Mouse (Mus musculus): ENCODE measurements around the gene Mospd3.
A peak's percentile ranks its signal among the peaks of the same experiment; 100 is the strongest.

The Mospd3 gene

DNA sequence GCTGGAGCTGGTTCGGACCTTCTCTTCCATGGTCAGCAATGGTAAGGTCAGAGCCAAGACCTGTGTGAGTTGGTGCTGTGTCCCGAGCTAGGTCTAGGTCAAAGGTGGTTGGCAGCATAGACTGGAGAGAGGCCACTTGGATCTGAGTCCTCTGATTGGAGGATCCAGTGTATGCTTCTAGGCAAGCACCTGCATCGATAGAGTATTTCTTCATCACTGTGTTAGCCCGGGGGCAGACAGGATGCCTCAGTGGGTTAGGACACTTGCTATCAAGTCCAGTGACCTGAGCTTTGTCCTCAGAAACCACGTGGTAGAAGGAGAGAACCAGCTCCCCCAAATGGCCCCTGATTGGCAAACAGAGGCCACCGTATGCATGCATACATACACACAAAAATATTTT is 20.6 kb downstream of the Mospd3 start:
- DNase-seq (ENCODE audit: extremely low read depth, low read depth): no peak

- no peak for DNase-seq (ENCODE audit: extremely low read depth, low read depth)
These were observed 26.4 kb downstream of the Mospd3 start for GRCm38 (mm10) chr5:137574470-137574901.

- peak; percentile 88 for DNase-seq (ENCODE audit: extremely low read depth, low read depth)
These were observed 29.9 kb downstream of the Mospd3 start for GRCm38 (mm10) chr5:137570691-137571586.

DNA sequence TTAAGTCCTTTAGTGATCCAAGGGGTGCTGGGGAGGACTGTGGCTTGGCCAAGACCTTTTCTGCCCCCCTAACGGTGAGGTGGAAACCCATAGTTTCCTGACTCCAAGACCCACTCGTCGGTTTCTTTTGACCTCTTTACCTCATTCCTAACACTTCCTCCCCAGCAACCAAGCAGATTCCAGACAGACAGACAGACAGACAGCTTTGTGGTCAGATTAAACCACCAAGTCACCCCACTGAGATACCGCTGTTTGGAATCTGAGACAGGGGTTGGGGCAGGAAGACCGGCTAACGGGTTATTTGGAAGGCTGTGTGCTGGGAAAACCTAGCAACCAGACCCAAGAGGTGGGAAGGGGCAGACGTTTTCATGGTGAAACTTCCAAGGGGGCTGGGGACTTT is 30.7 kb downstream of the Mospd3 start:
- DNase-seq (ENCODE audit: extremely low read depth, low read depth): peak; percentile 57

DNA sequence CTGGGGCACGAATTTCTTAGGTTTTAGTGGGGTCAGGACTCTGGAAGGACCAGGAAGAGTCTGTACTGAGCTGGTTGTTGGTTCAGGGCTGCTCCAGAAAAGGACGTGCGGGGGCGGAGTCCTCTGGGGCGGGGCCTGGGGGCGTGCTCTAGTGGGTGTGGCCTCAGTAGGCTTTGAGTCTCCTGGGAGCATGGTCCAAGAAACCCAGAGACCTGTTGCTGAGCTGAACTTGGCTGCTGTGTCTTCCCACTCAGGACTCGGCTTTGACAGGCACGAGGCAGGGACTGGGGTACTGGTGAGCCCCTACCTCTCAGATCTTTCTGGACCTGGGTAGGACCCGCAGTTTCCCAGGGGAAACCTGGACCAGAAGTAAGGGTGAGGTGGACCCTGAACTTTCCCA is 31.2 kb downstream of the Mospd3 start, which contains the start of gene Tfr2:
Tfr2 (plus strand) TSS at position 176 of the 400 bp plus-strand sequence.
- peak; percentile 59 for DNase-seq (ENCODE audit: extremely low read depth, low read depth)

DNA sequence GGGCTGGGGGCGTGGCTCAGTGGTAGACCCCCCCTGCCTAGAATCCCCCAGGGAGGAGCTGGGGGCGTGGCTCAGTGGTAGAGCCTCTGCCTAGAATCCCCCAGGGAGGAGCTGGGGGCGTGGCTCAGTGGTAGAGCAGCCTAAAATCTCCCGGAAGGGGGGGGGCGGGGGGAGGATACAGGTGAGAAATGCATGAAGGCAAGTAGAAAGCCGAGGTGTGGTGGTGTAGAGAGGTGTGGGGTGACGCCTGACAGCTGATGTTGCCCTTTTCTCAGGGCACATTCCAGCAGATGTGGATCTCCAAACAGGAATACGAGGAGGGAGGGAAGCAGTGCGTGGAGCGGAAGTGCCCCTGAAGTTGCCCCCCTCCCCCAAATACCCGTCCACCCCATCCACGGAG is 31.8 kb downstream of the Mospd3 start:
- no peak for DNase-seq (ENCODE audit: extremely low read depth, low read depth)

DNA sequence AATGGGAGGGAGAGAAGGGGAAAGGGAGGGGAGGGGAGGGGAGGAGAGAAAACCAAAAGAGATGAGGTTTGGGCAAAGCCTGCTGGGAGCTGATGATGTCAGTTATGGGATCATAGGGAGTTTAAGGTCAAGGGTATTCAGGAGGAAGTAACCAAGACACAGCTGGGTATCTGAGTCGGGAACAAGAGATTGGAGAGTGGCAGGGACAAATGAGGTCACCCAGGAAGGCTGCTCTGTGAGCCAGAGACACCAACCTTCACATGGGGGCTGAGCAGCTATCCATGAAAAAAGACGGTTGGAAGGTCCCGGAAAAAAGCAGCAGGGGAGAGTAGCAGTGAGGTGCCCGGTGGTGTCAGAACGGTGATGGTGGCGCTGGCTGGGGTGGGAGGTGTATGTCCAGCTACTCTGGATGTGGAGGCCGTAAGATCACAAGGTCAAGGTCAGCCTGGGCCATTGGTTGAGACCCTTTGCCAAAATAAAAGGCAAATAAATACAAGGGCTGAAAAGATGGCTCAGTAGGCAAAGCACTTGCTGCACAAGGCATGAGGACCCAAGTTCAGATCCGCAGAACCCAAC is 32.5 kb downstream of the Mospd3 start:
- DNase-seq (ENCODE audit: extremely low read depth, low read depth): no peak

DNA sequence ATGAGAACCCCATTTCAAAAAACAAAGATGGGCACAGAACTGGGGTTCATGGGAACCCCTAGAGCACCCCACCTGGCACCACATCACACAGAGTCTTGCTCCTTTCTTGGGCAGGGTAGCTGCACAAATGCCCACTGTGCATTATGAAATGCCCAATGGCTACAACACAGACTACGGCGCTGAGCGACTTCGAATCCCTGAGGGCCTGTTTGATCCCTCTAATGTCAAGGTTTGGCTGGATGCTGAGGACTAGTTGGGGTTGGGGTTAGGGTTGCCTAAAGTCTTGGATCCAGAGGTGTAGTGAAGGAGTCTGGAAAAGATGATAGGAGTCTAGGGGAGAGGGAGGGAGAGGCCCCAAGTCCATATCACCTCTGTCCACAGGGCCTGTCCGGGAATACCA is 34.4 kb downstream of the Mospd3 start:
- DNase-seq (ENCODE audit: extremely low read depth, low read depth): no peak

DNA sequence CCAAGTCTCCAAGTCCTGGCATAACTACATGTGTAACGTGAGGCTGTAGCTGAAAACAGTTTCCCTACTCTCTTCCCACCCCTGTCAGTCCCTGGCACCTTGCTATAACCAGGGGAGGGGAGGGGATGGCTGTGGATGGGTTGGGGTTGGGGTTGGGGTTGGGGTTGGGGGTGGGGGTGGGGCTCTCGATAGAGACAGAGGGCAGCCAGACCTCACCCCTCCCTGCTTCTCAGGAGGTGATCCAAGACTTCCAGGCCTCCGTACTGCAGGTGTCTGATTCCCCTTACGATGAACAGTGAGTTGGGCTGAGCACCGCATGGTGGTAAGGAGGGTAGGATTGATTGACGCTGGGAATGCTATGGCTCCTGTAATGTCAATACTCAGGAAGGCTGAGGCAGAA is 35.1 kb downstream of the Mospd3 start:
- DNase-seq (ENCODE audit: extremely low read depth, low read depth): no peak

DNA sequence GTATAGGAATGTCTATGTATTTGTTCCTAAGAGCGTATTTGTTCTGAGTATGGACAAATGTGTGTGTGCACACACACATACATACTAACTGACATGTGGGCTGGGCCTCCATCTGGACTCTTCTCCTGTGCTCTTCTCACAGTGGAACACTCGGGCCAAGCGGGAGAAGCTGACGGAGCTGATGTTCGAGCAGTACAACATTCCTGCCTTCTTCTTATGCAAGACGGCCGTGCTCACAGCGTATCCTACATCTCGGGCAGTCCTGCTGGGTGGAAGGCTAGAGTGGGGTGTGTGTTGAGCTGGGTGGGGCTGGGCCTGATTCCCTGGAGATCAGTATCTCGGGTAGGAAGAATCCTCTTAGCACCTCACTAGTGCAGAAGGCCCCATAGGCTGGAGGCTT is 37.9 kb downstream of the Mospd3 start:
- no peak for DNase-seq (ENCODE audit: extremely low read depth, low read depth)

DNA sequence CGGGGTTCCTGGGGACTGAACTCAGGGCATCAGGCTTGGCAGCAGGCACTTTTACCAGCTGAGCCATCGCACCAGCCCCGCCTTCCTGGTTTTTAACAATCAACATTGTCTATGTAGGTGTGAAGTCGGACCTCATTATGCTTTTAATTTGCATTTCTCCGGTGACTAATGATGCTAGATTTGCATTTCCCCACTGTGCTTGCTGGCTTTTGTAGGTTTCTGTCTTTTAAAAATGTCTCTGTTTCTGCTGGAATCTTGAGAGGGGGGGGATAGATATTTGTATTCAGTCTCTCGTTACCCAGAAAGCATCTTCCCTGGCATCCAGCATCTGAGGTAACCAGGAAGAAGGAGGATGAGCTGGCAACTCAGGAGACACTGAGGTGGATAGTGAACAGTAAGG is 39.3 kb downstream of the Mospd3 start:
- no peak for DNase-seq (ENCODE audit: extremely low read depth, low read depth)

DNA sequence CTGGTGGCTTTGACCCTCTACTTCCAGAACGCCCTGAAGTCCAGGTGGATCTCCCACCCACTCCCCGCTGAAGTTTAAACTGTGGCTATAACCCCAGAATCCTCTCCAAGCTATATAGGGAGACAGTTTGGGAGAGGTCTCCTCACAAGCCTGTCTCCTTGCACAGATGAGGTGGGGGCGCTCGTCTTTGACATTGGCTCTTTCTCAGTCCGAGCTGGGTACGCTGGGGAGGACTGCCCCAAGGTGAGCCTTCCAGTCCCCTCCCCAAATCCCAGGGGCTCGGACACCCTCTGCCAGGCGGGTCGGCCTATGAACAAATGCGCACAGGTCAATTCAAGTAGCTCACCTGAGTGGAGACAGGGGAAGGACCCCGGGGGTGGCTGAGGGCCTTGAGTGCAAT is 47.0 kb downstream of the Mospd3 start:
- no peak for DNase-seq (ENCODE audit: extremely low read depth, low read depth)

- DNase-seq (ENCODE audit: extremely low read depth, low read depth): no peak
These were observed 47.4 kb downstream of the Mospd3 start, which contains the start of gene Actl6b for GRCm38 (mm10) chr5:137553411-137553837. Actl6b (plus strand) TSS chr5:137553517.

GRCm38 (mm10) chr5:137553000-137553399 is 47.9 kb downstream of the Mospd3 start:
- no peak for DNase-seq (ENCODE audit: extremely low read depth, low read depth)

DNA sequence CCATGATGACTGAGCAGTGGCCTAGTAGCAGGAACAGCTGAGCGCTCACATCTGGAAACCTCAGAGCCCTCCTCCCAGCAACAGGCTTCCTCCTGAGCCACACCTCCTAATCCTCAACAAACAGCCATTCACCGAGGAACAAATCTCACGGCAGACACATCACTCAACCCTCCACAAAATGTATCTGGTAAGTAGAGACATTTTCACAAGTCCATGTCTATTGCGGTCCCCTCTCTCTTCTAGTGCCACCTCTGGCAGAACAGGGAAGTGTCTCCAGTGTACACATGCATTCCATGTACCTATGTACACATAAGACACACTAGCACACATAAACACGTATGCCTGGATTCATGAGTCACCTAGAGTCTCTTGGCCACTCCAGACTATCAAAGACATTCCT is 49.7 kb downstream of the Mospd3 start:
- peak; percentile 24 for DNase-seq (ENCODE audit: extremely low read depth, low read depth)

GRCm38 (mm10) chr5:137549840-137550239 is 51.0 kb downstream of the Mospd3 start:
- DNase-seq (ENCODE audit: extremely low read depth, low read depth): no peak
